Mouse (Mus musculus) MEL-GATA-1-ER (cell line): ENCODE results near the gene Tsc2.

Source experiments
- DNase-seq: peaks from one replicate; pipeline ENCODE4 v3.0.0-alpha.2; 2012; ENCODE audit warnings: low read depth; ENCODE audit errors: extremely low read depth

Gene Tsc2

DNA sequence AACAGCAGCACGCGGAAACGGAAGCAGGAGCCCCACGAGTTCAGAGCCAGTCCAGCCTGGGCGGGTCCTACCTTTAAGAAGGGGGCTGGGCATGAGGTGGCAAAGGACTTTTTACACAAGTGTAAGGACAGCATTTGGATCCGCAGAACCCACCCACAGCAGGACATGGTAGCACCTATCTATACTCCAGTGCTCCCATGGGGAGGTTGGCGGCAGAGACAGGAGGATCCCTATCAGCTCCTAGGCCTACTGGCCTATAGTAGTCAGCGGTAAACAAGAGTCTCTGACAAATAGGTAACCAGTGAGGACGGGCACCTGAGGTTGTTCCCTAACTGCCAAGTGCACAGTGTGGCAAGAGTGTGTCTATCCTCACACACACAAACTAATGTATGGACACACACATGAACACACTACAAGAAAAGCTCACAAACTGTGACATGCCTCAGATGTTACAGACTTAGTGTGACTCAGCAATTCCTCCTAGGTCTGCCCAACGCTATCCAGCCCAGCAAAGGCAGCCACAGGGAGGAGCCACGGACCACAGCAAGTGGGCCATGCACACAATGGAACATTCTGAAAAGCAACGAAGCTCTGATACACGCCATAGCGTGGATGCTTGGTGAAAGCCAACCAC is 14.8 kb downstream of the Tsc2 start:
- DNase-seq, result peak; percentile 56

DNA sequence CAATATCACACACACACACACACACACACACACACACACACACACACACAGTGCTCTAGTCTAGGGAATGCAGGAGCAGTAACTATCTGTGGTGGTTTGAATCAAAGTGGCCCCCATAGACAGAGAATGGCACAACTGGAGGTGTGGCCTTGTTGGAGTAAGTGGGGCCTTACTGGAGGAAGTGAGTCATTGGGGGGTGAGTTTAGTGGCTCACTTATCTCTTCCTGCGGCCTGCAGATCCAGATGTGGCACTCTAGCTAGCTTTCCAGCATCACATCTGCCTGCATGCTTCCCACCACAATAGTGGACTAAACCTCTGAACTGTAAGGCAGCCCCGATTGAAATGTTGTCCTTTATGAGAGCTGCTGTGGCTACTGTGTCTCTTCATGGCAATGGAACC is 21.7 kb downstream of the Tsc2 start:
- no peak for DNase-seq

DNA sequence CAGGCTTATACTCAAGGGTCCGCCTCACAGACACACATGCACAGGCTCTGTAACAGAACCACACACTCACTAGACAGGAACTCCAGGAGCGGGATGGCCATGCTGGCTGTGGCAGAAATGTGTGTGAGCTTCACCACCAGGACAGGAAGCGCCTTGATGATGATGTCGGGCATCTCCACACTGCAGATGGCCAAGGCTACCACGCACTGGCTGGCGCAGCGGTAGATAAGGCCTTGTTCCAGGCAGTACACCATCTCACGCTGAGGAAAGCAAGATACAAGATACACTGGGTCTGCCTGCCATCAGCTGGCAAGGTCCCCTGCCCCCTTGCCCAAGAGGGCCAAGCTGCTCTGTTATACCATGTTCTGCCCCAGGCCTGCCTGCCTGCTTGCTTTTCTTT is 23.6 kb downstream of the Tsc2 start:
- no peak for DNase-seq

DNA sequence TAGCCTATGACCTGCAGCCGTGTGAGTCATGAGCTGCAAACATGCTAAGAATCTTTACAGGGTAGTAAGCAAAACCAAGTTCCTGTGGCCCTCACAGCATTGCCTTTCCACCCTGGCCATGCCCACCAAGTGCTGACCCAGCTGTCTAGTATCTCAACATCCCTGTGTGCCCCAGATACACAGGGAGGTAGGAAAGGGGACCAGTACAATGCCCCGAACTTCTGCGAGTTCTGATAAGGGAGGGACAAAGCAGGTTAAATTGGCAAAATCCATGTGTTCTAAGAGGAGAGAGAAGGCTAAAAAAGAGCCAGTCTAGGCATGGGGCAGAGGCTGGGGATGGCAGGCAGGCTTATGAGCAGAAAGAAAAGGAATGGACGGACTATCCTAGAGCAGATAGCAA is 24.1 kb downstream of the Tsc2 start:
- no peak for DNase-seq

DNA sequence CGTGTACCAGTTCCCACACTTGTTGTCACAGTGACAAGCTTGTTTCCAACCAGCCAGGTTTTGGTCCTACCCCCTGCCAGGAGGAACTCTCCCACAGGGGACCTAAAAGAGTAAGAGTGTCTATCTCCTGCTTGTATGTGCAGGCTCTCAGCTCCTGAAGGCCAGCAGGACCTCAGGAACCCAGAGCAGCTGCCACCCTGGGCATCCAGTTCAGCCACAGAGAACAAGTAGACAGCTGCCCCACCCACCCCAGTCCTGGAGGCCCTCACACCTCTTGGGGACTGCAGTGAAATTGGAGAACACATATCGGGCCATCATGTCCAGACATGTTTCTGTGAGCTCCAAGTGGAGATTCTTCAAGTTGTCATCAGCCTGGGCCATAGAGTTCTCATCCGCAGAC is 27.9 kb downstream of the Tsc2 start:
- no peak for DNase-seq

DNA sequence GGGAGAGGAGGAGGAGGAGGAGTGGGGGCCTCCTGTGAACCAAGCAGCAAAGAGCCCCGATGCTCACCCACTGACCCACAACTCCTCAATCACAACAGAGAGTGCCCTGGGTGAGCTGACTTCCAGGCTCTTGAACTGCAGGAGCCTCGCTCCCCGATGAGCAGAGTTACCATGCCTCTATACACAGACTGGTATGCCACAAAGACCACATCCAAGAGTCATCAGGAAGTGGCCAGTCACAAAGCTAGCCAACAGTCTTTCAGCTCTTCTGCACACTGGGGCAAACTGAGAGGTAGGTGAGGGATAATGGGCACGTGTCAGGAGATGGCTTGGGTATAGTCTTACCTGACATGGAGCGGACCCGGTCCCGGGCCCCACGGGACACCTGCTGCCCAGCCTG is 28.5 kb downstream of the Tsc2 start:
- DNase-seq, result no peak

DNA sequence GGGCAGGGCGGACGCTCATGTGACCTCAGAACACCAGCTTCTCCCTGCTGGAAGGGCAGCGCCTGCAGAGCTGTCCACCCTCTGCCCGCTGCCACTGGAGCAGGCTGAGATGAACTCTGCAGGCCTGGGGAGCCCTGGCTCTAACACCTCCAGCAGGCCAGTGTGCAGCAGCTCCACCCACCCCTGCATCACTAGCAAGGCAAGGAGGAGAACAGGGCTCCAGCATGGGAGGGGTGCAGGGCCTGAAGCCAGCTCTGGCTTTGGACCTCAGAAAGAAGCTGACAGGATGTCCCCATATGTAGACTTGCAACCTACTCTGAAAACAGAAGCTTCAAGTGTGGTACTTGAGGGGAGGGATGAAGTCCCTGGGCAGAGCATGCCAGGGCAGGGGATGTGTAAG is 31.9 kb downstream of the Tsc2 start:
- DNase-seq, result no peak

DNA sequence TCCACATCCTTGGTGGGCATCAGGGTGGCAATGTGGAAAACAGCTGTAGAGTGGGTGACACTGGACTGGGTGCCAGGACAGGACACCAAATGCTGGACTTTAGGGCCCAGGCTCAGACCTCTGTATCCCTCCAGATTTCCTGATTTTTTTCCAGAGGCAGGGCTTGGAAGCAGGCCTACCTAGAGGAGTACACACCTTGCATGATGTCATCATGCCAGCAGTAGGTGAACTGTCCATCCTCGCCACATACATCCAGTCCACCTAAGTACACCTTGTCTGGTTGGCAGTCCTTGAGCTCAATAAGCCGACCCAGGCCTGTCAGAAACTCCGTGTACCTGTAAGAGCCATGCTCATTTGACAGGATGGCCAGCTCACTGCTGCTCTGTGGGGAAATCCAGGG is 34.4 kb downstream of the Tsc2 start:
- DNase-seq, result no peak

DNA sequence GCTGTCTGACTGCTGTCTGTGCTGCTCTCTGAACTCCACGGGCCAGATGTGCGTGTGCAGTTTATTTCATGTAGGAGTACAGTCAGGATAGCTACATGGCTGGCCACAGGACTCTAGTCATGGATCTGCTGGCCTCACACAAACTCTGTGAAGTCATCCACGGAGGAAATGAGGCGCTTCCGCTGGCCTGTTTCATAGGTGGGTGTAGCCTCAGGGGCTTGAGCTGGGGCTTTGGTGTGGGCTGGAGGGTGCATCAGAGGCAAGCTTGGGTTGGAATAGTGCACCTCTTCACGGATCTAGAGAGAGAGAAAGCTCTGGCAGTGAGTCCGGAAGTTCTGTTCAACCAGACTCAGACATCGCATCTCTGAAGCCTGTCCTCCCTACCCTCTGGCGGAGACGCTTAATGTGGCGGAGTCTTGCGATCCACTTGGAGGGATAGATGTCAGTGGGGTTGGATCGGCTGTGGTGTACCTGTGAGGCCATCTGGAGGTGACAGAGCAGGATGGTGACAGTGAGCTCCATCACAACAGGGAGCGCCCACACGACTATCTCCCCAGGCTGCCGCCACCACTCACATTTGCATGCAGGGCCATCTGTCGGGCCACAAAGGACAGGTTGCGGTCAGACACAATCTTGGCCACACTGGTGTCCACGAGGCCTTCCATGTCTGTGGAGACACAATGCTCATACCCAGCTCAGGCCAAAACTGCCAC is 35.8 kb downstream of the Tsc2 start:
- no peak for DNase-seq

DNA sequence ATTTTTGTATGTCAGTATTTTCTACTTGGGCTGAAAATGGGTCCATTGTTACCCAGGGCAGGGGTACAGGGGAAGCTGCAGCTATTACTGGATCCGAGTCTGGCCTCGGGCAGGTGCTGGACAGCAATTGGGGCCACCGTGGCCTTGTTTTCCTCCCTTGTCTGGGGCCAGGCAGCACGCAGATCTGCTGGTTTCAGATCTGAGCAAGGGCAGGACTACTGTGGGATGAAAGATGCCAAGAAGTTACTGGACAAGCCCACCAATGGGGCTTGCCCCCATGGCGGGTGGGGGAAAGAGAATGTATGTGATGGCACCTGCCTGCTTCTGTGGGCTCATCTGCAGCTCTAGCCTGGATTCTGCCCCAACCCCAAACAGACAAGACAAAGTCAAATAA is 36.4 kb downstream of the Tsc2 start:
- no peak for DNase-seq

DNA sequence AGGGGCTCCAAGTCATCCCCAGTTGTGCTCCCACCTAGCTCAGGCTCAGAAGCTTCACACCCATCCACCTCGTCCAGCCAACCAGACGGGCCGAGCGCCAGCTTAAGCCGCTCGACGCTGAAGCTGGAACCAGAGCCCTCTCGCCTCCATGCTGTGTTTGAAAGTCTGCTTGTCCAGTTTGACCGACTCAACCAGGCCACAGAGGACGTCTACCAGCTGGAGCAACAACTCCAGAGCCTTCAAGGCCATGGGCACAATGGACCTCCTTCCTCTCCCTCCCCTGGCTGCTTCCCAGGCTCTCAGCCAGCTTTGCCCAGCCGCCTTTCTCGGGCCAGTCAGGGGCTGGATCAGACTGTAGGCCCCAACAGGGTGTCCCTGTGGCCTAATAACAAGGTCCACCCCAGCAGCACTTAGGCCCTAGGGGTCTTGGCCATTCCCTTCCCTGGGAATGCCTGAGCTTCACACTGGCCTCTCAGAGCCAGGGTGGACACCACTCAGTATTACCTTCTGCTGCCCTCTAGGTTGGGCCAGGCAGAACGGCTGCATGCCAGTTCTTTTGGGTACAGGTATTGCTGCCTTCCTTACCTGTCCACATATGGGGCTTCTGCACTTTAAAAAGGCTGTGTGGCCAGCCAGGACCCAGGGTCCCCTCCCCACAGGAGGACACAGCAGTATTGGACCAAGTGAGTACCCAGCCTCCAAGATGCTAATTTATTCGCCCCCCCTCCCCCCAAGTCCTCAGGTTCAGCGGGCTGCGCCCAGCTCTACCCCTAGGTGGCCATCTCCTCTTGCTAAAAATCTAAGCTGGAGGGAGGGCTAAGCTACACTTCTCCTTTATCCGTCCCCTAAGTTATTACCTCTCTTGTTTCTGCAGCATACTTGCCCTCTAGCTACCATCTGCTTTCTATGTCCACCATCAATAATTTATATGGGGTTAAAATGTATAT is 37.0 kb downstream of the Tsc2 start:
- DNase-seq, result no peak

DNA sequence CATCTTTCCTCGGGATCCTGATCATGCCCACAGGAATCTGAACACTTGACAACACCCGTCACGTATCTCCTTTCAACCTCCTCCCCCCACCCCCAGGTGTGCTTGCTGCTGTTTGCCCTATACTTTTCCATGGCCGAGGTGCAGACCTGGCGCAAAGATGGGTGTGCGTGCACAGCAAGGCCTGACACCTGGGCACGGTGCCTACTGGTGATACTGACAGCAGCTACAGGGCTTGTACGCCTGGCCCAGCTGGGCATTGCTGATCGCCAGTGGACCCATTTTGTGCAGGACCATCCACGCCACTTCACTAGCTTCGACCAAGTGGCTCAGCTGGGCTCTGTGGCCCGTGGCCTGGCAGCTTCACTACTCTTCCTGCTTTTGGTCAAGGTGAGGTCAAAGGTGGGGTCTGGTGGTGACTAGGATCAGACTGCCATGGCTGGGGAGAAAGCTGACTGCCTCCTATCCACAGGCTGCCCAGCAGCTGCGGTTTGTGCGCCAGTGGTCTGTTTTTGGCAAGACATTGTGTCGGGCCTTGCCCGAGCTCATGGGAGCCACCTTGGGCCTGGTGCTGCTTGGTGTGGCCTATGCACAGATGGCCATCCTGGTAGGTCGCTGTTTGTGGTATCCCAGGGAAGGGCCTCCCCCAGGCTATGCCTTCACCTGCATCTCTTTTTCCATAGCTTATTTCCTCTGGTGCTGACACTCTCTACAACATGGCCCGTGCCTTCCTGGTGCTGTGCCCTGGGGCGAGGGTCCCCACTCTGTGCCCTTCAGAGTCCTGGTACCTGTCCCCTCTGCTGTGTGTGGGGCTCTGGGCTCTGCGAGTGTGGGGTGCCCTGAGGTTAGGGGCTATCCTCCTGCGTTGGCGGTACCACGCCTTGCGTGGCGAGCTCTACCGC is 38.2 kb downstream of the Tsc2 start:
- DNase-seq, result no peak

DNA sequence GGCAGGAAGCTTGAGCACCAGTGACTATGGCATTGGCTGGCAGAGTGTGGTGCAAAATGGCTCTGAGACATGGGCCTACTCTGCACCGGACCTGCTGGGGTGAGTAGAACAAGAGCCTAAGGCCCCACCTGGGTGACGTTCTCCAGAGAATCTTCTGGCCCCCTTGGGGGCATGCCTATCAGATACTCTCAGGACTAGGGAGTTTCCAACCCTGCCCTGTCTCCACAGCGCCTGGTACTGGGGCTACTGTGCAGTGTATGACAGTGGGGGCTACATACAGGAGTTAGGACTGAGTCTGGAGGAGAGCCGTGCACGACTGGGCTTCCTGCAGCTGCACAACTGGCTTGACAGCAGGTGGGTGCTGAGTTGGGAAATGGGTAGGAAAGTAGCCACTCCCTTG is 39.2 kb downstream of the Tsc2 start:
- DNase-seq, result no peak

DNA sequence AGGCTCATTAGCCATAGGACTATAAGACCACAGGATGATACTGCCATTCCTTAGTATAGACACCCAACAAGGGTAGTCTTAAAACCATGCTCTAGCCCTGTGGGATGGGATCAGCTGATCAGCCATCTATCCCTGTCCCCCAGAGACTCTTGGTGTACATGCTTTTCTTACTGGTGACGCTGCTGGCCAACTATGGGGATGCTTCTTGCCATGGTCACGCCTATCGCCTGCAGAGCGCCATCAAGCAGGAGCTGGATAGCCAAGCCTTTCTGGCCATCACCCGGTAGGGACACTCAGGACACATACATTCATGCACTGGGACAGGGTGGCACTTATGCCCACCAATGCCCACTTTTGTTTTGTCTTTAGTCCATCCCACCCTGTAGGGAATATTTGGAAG is 40.7 kb downstream of the Tsc2 start:
- DNase-seq, result no peak

DNA sequence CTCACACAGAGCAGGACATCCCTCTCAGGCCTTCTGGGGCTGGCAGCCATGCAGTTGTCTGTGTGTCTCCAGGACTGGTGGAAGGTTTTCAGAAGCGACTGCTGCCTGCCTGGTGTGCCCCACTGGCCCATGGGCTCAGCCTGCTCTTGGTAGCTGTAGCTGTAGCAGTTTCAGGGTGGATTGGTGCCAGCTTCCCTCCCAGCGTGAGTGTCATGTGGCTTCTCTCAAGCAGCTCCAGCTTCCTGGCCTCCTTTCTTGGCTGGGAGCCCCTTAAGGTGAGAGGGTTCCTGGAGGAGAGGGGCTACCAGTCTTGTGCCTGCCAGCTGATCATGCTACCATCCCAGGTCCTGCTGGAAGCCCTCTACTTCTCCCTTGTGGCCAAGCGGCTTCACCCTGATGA is 41.5 kb downstream of the Tsc2 start:
- no peak for DNase-seq

DNA sequence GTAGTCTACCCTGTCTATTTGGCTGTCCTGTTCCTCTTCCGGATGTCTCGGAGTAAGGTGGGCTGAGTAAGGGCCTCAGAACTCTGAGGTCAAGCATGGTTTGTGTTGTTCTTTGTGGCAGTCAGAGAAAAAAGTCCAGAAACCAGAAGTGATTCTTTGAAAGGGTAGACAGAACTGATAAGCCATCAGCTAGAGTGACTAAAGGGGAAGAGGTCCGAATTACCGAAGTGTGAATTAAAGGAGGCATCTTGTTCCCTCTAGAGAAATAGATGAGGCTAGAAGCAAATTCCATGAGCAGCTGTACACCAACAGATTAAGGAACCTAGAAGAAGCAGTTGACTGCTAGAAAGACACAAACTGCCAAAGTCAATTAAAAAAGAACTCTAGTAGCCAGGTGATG is 45.9 kb downstream of the Tsc2 start:
- DNase-seq, result peak; percentile 49

DNA sequence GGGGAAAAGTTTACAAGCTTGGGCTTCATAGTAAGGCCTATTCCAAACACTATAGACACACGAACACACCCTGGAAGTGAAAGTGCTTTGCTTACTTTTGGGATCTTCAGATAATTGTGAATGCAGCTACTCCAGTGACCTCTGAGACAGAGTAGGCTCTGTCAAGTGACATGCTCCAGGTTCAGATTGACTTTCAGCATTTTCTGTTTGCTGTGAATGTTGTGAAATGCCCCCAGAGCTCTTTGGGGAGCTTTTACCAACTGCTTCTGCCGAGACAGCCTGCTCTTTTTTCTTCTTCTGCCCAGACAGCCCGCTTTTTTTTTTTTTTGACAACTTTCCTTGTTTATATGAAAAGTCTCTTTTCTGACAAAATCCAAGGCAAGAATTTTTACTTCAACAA is 47.9 kb downstream of the Tsc2 start:
- DNase-seq, result no peak

DNA sequence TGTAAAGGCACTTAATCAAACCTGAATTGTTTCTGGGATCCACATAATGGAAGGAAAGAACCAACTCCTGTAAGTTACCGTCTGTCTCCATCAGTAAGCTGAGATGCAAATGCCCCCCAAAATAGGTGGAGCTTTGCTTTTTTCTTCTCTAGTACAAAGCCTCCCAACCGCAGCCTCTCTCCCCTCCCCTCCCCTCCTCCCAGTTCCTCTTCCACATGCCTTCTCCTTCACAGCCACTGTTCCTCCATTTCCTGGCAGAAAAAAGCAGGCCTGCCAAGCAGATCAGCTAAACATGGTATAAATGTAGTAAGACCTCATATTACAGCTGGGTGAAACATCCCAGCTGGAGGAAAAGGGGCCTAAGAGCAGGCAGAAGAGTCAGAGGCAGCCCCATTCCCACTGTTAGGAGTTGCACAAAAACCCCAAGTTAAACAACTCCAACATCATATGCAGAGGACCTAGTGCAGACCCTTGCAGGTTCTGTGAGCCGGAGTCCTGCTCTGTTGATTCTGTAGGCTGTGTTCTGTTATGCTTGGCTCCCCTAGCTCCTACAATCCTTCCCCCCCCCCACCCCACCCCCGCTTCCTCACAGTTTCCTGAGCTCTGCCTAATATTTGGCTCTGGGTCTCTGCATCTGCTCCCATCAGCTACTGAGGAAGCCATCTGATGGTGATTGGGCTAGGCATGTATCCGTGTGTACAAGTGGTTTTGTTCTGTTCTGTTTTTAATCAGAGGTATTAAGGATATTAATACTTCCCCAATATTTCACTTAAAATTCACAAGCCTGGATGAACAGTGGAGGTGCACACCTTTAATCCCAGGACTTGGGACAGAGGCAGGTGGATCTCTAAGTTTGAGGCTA is 48.6 kb downstream of the Tsc2 start:
- DNase-seq, result peak; percentile 25

DNA sequence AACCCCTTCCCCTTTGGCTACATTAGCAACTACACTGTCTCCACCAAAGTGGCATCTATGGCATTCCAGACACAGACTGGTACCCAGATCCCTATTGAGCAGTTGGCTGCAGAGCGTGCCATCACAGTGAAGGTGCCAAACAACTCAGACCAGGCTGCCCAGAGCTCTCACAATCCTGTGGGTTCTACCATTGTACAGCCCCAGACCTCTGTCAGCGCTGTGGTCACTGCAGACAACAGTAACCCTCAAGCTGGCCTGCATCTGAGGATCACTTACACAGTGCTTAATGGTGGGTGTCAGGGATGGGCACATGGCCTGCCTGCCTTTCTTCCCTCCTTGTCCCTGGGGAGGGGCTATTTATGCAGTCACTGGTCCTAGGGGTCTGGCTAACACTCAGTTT is 52.1 kb downstream of the Tsc2 start:
- no peak for DNase-seq

DNA sequence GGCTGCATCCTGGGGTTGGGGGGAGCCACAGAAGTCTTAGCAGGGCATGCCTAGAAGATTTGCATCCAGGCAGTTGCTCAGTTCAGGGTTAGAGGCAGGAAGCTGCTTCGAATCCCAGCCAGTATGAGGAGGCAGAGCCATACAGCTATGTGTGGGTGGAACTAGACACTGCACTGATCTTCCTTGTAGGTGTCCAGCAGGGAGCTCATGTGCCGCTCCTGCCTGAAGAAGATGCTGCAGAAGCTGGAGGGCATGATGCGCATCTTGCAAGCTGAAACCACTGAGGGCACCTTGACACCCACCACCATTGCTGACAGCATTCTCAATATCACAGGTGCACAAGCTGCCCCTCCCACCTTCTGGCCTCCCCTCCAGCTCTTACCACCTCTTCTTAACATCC is 52.9 kb downstream of the Tsc2 start:
- no peak for DNase-seq
